Mouse (Mus musculus): ENCODE measurements around the gene Rhobtb1. TPM values are rescaled to one million over a fixed set of nuclear protein-coding genes. Genes with fewer than 3 reads are reported as not detected.
A peak's percentile ranks its signal among the peaks of the same experiment; 100 is the strongest.

Gene Rhobtb1
- polyA plus RNA-seq (2012; rRNA removed) = 20.0 and 22.4 TPM in 2 replicates

GRCm38 (mm10) chr10:69151045-69151444 is at the start of gene Rhobtb1:
Gene Rhobtb1 (plus strand): TSS chr10:69151434.
- TF ChIP-seq POLR2A (IDR thresholded peaks at IDR 0.05; ENCODE audit: control insufficient read depth, low read depth, low read length) (no peak), CTCF (IDR thresholded peaks at IDR 0.05; ENCODE audit: control insufficient read depth, insufficient read depth, insufficient replicate concordance, low read depth, low read length) (no peak)
- H3K4me1 ChIP-seq (ENCODE audit: control insufficient read depth, insufficient read depth, low read length) = no peaks in the 10 kb centered on the region; the same call in 1 of the 2 replicates
- no peaks in the 10 kb centered on the region for H3K27me3 ChIP-seq (ENCODE audit: control insufficient read depth, insufficient read depth, low read length)
- no peak within 1 kb of the TSS; the same call in 1 of the 2 replicates for H3K4me3 ChIP-seq (ENCODE audit: control insufficient read depth, low read depth, low read length)
- no peaks in the 10 kb centered on the region for H3K36me3 ChIP-seq (ENCODE audit: control insufficient read depth, insufficient read depth, low read length)
- no peak within 1 kb of the TSS for H3K27ac ChIP-seq (ENCODE audit: control insufficient read depth, insufficient read depth, low read depth, low read length)

DNA sequence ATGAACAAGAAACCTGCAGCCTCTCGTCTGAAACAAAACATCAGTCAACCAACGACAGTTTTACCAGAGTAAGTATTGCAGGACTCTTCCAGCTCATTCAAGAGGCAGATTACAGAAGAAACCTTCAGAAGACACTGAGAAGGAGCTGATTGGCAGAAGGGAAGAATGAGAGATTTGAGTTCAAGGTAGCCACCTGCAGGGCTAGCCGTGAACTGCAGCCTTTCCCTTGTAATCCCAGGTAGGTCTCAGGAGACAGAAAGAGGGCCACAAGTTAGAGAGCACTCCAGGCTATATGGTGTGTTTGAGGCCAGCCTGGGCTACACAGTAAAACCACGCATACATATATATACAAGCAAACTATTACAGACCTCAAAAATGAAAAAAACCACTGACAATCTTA is 49.2 kb upstream of the Rhobtb1 start:
- Histone ChIP-seq H3K4me3 (ENCODE audit: control insufficient read depth, low read depth, low read length) (no peak overlapping the region), H3K36me3 (ENCODE audit: control insufficient read depth, insufficient read depth, low read length) (no peaks in the 10 kb centered on the region; the same call in 1 of the 2 replicates), H3K4me1 (ENCODE audit: control insufficient read depth, insufficient read depth, low read length) (peaks cover 2% of the 10 kb centered on the region; the same call in 1 of the 2 replicates), H3K27me3 (ENCODE audit: control insufficient read depth, insufficient read depth, low read length) (no peaks in the 10 kb centered on the region), H3K27ac (ENCODE audit: control insufficient read depth, insufficient read depth, low read depth, low read length) (no peak overlapping the region)
- TF ChIP-seq CTCF (IDR thresholded peaks at IDR 0.05; ENCODE audit: control insufficient read depth, insufficient read depth, insufficient replicate concordance, low read depth, low read length) (peak; percentile 36; the same call in 1 of the 2 replicates), POLR2A (IDR thresholded peaks at IDR 0.05; ENCODE audit: control insufficient read depth, low read depth, low read length) (no peak)

DNA sequence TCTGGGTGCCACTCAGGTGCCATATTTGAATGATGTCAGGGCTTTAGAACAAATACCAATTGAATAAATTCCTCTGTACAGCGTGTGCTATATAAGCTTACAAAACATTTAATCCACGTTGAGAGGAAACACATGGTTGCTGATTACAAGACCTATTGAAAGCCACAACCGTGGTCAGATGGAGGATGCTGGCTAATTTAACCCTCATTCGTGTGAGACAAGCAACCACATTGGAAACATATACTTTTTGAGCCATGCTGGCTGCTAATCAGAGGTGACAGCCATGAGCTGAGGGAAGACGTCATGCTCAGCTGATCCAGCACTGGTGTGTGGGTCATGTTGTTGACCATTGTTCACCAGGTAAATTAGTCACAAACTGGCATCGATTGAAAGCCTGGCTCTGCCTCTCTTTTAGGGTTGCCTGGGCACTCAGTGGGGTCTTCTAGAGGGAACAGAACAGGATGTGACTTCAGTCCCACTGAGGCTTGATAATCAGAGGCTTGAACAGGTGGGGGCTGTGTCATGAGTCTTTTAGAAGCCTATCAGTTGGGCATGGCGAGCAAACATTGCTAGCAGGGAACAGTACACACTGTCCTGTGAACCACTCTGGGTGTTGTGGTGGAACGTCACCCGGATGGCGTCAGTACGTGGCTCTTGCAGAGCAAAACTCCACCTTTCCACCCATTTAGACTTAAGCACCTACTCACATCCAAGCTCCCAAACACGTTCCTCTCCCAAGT is 46.9 kb upstream of the Rhobtb1 start:
- Histone ChIP-seq H3K36me3 (ENCODE audit: control insufficient read depth, insufficient read depth, low read length) (no peaks in the 10 kb centered on the region), H3K4me1 (ENCODE audit: control insufficient read depth, insufficient read depth, low read length) (no peaks in the 10 kb centered on the region), H3K27ac (ENCODE audit: control insufficient read depth, insufficient read depth, low read depth, low read length) (peak overlapping the region; percentile 43; the same call in 1 of the 2 replicates), H3K4me3 (ENCODE audit: control insufficient read depth, low read depth, low read length) (no peak overlapping the region), H3K27me3 (ENCODE audit: control insufficient read depth, insufficient read depth, low read length) (no peaks in the 10 kb centered on the region)
- TF ChIP-seq POLR2A (IDR thresholded peaks at IDR 0.05; ENCODE audit: control insufficient read depth, low read depth, low read length) (no peak), CTCF (IDR thresholded peaks at IDR 0.05; ENCODE audit: control insufficient read depth, insufficient read depth, insufficient replicate concordance, low read depth, low read length) (no peak)

GRCm38 (mm10) chr10:69104883-69105225 is 46.4 kb upstream of the Rhobtb1 start:
- no peaks in the 10 kb centered on the region for H3K27me3 ChIP-seq (ENCODE audit: control insufficient read depth, insufficient read depth, low read length)
- TF ChIP-seq POLR2A (IDR thresholded peaks at IDR 0.05; ENCODE audit: control insufficient read depth, low read depth, low read length) = no peak
- no peak for TF ChIP-seq CTCF (IDR thresholded peaks at IDR 0.05; ENCODE audit: control insufficient read depth, insufficient read depth, insufficient replicate concordance, low read depth, low read length)
- no peaks in the 10 kb centered on the region for H3K4me1 ChIP-seq (ENCODE audit: control insufficient read depth, insufficient read depth, low read length)
- H3K36me3 ChIP-seq (ENCODE audit: control insufficient read depth, insufficient read depth, low read length) = no peaks in the 10 kb centered on the region
- no peak overlapping the region for H3K4me3 ChIP-seq (ENCODE audit: control insufficient read depth, low read depth, low read length)
- H3K27ac ChIP-seq (ENCODE audit: control insufficient read depth, insufficient read depth, low read depth, low read length) = no peak overlapping the region

DNA sequence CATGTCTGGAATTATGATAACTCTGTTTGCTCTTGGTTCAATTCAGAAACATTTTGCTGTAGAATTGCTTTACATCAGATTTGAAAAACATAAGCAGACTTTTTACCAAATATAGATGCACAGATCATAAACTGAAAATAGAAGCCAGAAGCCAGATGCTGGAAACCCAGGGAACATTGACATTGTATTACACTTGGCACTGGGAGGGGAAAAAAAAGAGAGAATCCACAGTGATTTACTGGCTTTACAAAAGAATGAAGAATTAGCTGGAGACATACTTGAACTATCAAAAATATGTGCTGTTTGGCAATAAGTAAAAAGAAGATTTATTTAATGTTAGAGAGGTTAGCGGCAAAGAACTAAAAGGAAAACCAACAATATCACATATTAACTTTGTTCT is 44.4 kb upstream of the Rhobtb1 start:
- Histone ChIP-seq H3K4me1 (ENCODE audit: control insufficient read depth, insufficient read depth, low read length) (peaks cover 2% of the 10 kb centered on the region; the same call in 1 of the 2 replicates), H3K4me3 (ENCODE audit: control insufficient read depth, low read depth, low read length) (no peak overlapping the region), H3K27ac (ENCODE audit: control insufficient read depth, insufficient read depth, low read depth, low read length) (no peak overlapping the region), H3K36me3 (ENCODE audit: control insufficient read depth, insufficient read depth, low read length) (no peaks in the 10 kb centered on the region), H3K27me3 (ENCODE audit: control insufficient read depth, insufficient read depth, low read length) (no peaks in the 10 kb centered on the region)
- no peak for TF ChIP-seq POLR2A (IDR thresholded peaks at IDR 0.05; ENCODE audit: control insufficient read depth, low read depth, low read length)
- no peak for TF ChIP-seq CTCF (IDR thresholded peaks at IDR 0.05; ENCODE audit: control insufficient read depth, insufficient read depth, insufficient replicate concordance, low read depth, low read length)

- no peaks in the 10 kb centered on the region for H3K36me3 ChIP-seq (ENCODE audit: control insufficient read depth, insufficient read depth, low read length)
- H3K27ac ChIP-seq (ENCODE audit: control insufficient read depth, insufficient read depth, low read depth, low read length) = no peak overlapping the region
- TF ChIP-seq CTCF (IDR thresholded peaks at IDR 0.05; ENCODE audit: control insufficient read depth, insufficient read depth, insufficient replicate concordance, low read depth, low read length) (no peak), POLR2A (IDR thresholded peaks at IDR 0.05; ENCODE audit: control insufficient read depth, low read depth, low read length) (no peak)
- peaks cover 2% of the 10 kb centered on the region; the same call in 1 of the 2 replicates for H3K4me1 ChIP-seq (ENCODE audit: control insufficient read depth, insufficient read depth, low read length)
- H3K27me3 ChIP-seq (ENCODE audit: control insufficient read depth, insufficient read depth, low read length) = no peaks in the 10 kb centered on the region
- H3K4me3 ChIP-seq (ENCODE audit: control insufficient read depth, low read depth, low read length) = no peak overlapping the region
Measured at GRCm38 (mm10) chr10:69107253-69107652, 44.0 kb upstream of the Rhobtb1 start.

GRCm38 (mm10) chr10:69114384-69114783 is 36.9 kb upstream of the Rhobtb1 start:
- peaks cover 6% of the 10 kb centered on the region for H3K4me1 ChIP-seq (ENCODE audit: control insufficient read depth, insufficient read depth, low read length)
- no peak for TF ChIP-seq POLR2A (IDR thresholded peaks at IDR 0.05; ENCODE audit: control insufficient read depth, low read depth, low read length)
- TF ChIP-seq CTCF (IDR thresholded peaks at IDR 0.05; ENCODE audit: control insufficient read depth, insufficient read depth, insufficient replicate concordance, low read depth, low read length) = no peak
- H3K36me3 ChIP-seq (ENCODE audit: control insufficient read depth, insufficient read depth, low read length) = no peaks in the 10 kb centered on the region
- no peak overlapping the region for H3K27ac ChIP-seq (ENCODE audit: control insufficient read depth, insufficient read depth, low read depth, low read length)
- H3K4me3 ChIP-seq (ENCODE audit: control insufficient read depth, low read depth, low read length) = no peak overlapping the region
- H3K27me3 ChIP-seq (ENCODE audit: control insufficient read depth, insufficient read depth, low read length) = no peaks in the 10 kb centered on the region

Data from testis, adult 2 months (tissue).